Mouse (Mus musculus) embryonic fibroblast, embryonic 13.5 days (primary cell): Measurements from ENCODE around the gene Aldoart1.

Experiments
- CTCF ChIP-seq: IDR thresholded peaks from 2 replicates; pipeline ENCODE4 v1.5.1; 2011; ENCODE audit warnings: mild to moderate bottlenecking, control low read depth, low read length, moderate library complexity, borderline replicate concordance; ENCODE audit not compliant: insufficient read depth
- POLR2A ChIP-seq: IDR thresholded peaks from 2 replicates; pipeline ENCODE4 v1.6.1; 2011; ENCODE audit warnings: low read depth, mild to moderate bottlenecking, control low read depth, low read length, moderate library complexity

DNA sequence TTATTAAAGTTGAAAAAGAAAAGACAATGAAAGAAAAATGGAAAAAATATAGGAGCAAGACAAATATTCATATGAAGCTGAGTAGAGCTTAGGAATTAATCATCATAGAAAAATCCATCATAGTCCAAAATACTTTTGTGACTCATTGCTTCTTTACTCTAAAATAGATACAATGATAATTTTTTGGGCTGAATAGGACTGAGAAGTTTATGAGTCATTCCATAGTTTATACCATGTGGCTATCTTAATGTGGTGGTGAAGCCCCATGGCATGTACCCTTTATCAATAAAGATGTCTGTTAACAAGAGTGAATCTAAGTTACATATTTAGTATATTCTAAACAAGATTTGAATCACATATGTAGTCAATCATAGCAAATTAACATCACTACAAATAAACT lies 9.4 kb downstream of the Aldoart1 start:
- TF ChIP-seq CTCF (no peak), POLR2A (no peak)
